Mouse (Mus musculus) 416B (cell line): Measurements from ENCODE around the gene Rbms3.

Experiments
- DNase-seq: peaks from one replicate; pipeline ENCODE4 v3.0.0; 2011; ENCODE audit warnings: low read depth

Rbms3 gene

GRCm38 (mm10) chr9:117041993-117042366 is 587.7 kb downstream of the Rbms3 start:
- no peak for DNase-seq

DNA sequence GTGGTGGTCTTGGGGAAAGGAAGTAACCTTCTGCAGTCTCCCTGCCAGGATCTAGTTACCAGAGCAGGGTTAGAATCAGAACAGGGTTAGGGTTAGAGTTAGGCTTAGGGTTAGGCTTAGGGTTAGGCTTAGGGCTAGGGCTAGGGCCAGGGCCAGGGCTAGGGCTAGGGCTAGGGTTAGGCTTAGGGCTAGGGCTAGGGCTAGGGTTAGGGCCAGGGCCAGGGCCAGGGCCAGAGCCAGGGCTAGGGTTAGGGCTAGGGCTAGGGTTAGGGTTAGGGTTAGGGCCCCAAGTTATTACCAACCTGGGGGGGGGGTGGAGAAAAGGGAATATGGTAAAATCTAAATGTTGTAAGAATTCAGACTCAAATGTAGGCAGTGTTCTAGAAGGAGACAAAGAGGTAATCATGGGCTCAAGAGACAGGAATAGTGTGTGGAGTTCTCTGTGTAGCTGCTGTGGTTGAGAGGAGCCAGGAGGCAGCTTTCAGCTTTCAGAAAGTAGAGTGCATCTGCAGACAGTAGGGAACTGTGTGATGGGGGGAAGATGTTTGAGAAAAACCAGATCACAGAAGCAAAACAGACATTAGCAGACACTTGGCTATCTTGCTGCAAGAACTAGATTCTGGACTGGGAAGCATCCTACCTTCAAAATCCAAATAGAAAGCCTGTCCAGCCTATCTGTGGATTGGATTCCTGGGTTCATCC is 588.3 kb downstream of the Rbms3 start:
- DNase-seq: no peak

- no peak for DNase-seq
These were observed 589.7 kb downstream of the Rbms3 start for GRCm38 (mm10) chr9:117039941-117040453.

GRCm38 (mm10) chr9:117032690-117033089 is 597.0 kb downstream of the Rbms3 start:
- no peak for DNase-seq

- no peak for DNase-seq
These were observed 598.5 kb downstream of the Rbms3 start for GRCm38 (mm10) chr9:117031237-117031636.

DNA sequence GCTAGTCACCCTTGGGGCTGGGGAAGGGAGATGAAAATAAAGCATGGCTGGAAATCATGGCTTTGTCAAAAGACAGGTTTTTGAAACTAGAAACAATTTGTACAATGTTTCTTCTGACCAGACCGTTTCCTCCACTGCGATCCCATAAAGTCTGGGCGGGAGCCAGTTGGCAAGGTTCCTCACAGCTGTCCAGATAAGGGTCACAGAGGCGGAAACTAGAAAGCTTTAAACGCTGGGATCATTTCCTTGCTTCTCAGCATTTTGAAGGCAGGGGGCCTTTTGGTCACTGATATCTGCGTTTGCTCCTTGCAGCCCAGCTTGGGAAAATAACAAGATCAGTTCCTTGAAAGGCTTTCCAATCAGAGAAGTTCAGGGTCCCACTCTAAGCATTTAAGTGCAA is 598.9 kb downstream of the Rbms3 start:
- no peak for DNase-seq

DNA sequence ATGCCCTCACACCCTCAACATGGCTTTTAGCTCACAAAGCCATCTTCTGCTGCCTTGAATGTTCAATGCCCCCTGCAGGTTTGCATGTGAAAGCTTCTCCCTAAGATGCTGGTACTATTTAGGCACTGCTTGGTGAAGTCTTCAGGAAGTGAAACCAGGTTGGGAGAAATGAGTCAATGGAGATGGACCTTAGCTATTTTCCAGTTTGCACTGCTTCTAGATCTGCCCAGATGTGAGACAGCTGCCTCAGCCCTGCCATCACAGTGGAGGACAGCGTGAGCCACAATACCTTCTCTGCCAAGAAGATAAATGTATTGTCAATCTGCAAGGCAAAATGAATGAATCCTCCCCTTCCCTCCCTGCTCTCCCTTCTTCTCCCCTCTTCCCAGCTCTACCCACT is 599.8 kb downstream of the Rbms3 start:
- no peak for DNase-seq

GRCm38 (mm10) chr9:117028586-117028985 is 601.1 kb downstream of the Rbms3 start:
- DNase-seq: no peak

- DNase-seq: no peak
These were observed 607.6 kb downstream of the Rbms3 start for GRCm38 (mm10) chr9:117022086-117022485.

GRCm38 (mm10) chr9:117021506-117021905 is 608.2 kb downstream of the Rbms3 start:
- no peak for DNase-seq

DNA sequence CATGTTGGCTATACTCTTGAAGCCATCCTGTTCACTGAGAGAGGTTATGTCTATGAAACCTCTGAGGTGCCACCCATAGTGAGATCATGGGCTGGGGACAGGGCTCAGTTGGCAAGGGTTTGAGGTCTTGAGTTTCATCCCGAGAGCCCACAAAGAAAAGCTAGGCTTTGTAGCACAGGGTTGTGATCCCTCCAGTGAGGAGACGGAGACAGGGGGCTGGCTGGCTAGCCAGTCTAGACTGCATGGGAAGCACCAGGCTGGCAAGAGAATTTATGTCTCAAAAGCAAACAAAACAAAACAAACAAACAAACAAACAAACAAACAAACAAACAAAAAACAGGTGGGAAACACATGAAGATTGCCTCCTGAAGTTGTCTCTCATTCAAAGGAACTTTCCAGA is 609.5 kb downstream of the Rbms3 start:
- DNase-seq: no peak

DNA sequence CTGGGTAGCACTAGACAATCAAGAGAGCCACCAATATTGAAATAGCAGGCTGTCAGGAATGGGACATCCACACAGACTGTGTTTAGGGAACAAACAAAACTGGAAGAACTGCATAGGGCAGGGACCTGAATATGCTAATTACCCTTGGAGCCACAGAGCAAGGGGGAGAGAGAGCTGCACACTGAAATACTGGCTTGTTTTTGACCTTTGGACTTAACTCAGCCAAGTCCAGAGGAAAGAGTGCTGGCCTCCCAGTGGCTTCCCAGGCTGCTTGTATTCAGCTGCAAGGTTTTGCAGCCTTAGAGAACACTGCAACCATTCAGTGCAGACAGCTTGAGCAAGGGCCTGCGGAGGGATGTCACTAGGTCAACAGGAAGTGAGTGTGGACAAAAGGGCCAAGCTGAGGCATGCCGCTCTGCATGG is 611.0 kb downstream of the Rbms3 start:
- DNase-seq: no peak

- DNase-seq: no peak
These were observed 611.4 kb downstream of the Rbms3 start for GRCm38 (mm10) chr9:117018301-117018700.

GRCm38 (mm10) chr9:117016605-117017319 is 613.0 kb downstream of the Rbms3 start:
- no peak for DNase-seq

DNA sequence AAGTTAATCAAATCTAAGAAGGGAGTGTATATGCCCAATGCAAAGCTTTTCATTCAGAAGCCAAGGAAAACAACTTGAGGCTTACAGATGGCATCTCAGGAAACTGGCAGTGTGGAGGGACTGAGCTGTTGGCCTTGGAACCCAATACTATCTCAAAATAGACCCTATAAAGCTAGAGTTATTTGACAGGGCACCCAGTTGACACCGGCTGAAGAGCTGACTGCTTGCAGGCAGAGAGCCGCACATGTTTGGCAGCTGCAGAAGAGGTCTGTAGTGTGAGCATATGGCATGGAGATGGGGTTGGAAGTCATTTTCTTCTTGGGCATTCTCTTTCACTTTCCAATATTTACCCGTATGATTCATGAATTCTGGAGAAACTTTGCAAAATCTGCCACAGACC is 616.3 kb downstream of the Rbms3 start:
- DNase-seq: no peak

DNA sequence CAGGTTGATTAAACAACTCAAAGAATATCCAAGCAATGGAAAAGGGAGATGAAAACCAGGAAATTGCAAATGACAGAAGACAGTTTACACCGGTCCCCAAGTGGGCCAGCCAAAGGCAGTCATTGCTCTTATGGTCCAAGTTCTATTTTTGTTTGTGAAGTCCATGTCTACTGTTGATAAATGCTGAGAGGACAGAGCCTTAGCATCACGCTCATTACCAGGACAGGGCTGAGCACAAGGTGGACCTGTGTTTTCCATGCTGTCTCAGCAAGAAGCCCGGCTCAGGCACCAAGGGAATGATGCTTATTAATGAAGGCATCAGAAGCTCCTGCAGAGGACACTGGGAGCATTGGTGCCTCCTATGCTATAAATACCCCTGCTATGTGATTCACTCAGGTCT is 618.9 kb downstream of the Rbms3 start:
- DNase-seq: no peak

GRCm38 (mm10) chr9:117008194-117008593 is 621.5 kb downstream of the Rbms3 start:
- DNase-seq: no peak

GRCm38 (mm10) chr9:117002083-117002482 is 627.6 kb downstream of the Rbms3 start:
- DNase-seq: no peak

GRCm38 (mm10) chr9:116999186-116999585 is 630.5 kb downstream of the Rbms3 start:
- no peak for DNase-seq

- no peak for DNase-seq
These were observed 639.4 kb downstream of the Rbms3 start for GRCm38 (mm10) chr9:116990321-116990720.

- no peak for DNase-seq
These were observed 648.9 kb downstream of the Rbms3 start for GRCm38 (mm10) chr9:116980801-116981200.

- DNase-seq: no peak
These were observed 652.3 kb downstream of the Rbms3 start for GRCm38 (mm10) chr9:116977428-116977827.

- DNase-seq: no peak
These were observed 652.9 kb downstream of the Rbms3 start for GRCm38 (mm10) chr9:116976575-116977408.
